Mouse (Mus musculus): ENCODE measurements at regions not wholly inside any gene's neighbourhood (a gene's known extent, or its start where the extent isn't known, plus 50 kb on each side); places are given as distances from the start of the nearest gene placed in this dataset.

GRCm38 (mm10) chr13:72292361-72292760, 328.8 kb upstream of the Irx1 start:
- TF ChIP-seq CTCF (IDR thresholded peaks at IDR 0.05; ENCODE audit: low read depth, low read length) = no peak
- TF ChIP-seq TAL1 (conservative IDR thresholded peaks at IDR 0.05; ENCODE audit: low read depth, low read length) = no peak
- TF ChIP-seq GATA1 (IDR thresholded peaks at IDR 0.05; ENCODE audit: borderline replicate concordance, low read length) = no peak
